8 mouse cellular contexts compared by ENCODE assay signal in the genomic region with DNA sequence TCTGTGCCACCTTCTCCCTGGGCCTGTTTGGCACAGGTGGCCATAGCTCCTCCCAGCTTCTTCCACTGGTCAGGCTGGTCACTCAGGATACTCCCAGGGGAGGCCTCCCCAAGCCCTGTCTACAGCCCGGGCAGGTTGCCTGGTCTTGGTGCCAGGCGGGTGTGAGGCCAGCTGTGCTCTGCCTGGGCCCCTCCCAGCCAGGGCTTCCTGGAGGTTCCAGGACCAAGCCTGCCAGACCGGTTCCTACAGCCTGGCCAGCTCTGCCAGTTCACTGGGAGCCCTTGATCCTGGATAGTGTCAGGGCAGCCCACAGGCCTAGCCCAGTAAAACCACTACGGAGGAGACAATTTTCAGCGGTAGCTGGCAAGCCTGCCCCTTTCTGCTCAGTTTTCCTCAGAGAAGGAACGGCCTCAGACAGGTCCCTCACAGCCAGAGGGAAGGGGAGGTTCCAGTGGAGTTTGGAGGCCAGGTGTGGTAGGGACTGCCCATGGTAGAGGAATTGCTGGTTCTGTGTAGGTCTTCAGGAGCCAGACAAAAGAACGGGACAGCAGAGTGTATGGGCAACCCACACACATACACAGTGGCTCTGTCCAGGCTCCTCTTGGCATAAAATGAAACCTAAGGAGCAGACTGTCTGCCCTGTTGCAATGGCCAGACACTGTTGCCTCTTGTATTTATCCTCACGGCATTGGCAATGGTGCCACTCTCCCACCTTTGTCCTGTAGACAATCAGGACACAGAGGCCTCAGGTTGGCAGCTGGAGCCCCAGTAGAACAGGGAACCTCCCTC.
DNase-seq lines count a peak whose midpoint lies in the region; ATAC-seq lines count a peak whose summit lies in the region.

No protein-coding gene starts in this region.

- intact Hi-C loops in heart, postnatal 10 days (cut with DNase I), result no loop called here
- intact Hi-C loops in left cerebral cortex, postnatal 36 days (cut with DNase I), result no loop called here

- no peak overlapping the region for H3K4me3 ChIP-seq in brown adipose tissue, adult 24 weeks (ENCODE audit: insufficient read depth, low read depth, low read length)
- H3K4me3 ChIP-seq in limb, embryonic 12.5 days (replicated peaks), result no peak overlapping the region

- WGBS in limb, embryonic 12.5 days, result 58% methylated on average over 8 of the region's 8 CpGs

- H3K27ac ChIP-seq in brown adipose tissue, adult 24 weeks (replicated peaks; ENCODE audit: low read depth, low read length), result peak overlapping the region; percentile 4; the same call in 1 of the 2 replicates
- peak overlapping the region; percentile 86; the same call in 1 of the 2 replicates for H3K27ac ChIP-seq in limb, embryonic 12.5 days

- peaks cover 13% of the 10 kb centered on the region for H3K27me3 ChIP-seq in limb, embryonic 12.5 days

- H3K9me3 ChIP-seq in limb, embryonic 12.5 days, result no peaks in the 10 kb centered on the region

- H3K9ac ChIP-seq in limb, embryonic 12.5 days (replicated peaks), result no peak overlapping the region

- DNase-seq in MN1 (ENCODE audit: low spot score), result peak; percentile 95
- DNase-seq in heart, postnatal 10 days, result peak; percentile 84 to 85
- peak; percentile 72 to 90 for DNase-seq in urinary bladder, adult 18-20 months (ENCODE audit: low spot score in 2 of 2)
- DNase-seq in Muller cell, postnatal 12 days (ENCODE audit: inconsistent ontology term), result no peak
- no peak for DNase-seq in spleen, postnatal 10 days (ENCODE audit: low spot score in 2 of 2)
- DNase-seq in left cerebral cortex, postnatal 36 days (ENCODE audit: low spot score in 2 of 2), result no peak

- ATAC-seq in limb, embryonic 12.5 days (ENCODE audit: insufficient number of reproducible peaks, insufficient read depth, low FRiP score, low TSS enrichment, low read depth), result no peak

- H3K4me2 ChIP-seq in limb, embryonic 12.5 days, result no peak overlapping the region

- H3K4me1 ChIP-seq in brown adipose tissue, adult 24 weeks (ENCODE audit: control insufficient read depth, insufficient read depth, insufficient read length, low read length), result peaks cover 30% of the 10 kb centered on the region
- H3K4me1 ChIP-seq in limb, embryonic 12.5 days (replicated peaks), result peaks cover 64% of the 10 kb centered on the region

- peaks cover 18% of the 10 kb centered on the region; the same call in 1 of the 2 replicates for H3K36me3 ChIP-seq in limb, embryonic 12.5 days

Comparison
In these comparisons a context has a peak if more than half of its experiments do, and no peak if none do; other contexts are left out.
1. DNase-seq: peak in MN1 (single experiment), heart, postnatal 10 days (2 of 2) and urinary bladder, adult 18-20 months (2 of 2); none in Muller cell, postnatal 12 days (single experiment), spleen, postnatal 10 days (0 of 2) and left cerebral cortex, postnatal 36 days (0 of 2).